Mouse (Mus musculus) bone marrow macrophage, adult 2 months (primary cell): ENCODE measurements around the gene Fndc9.

ENCODE experiments used
- CTCF ChIP-seq: IDR thresholded peaks from 2 replicates; pipeline ENCODE4 v1.5.1; 2012; ENCODE audit warnings: low read depth, mild to moderate bottlenecking, low read length, moderate library complexity
- POLR2A ChIP-seq: IDR thresholded peaks from 2 replicates; pipeline ENCODE4 v1.6.1; 2012; ENCODE audit warnings: mild to moderate bottlenecking, low read depth, low read length, borderline replicate concordance

DNA sequence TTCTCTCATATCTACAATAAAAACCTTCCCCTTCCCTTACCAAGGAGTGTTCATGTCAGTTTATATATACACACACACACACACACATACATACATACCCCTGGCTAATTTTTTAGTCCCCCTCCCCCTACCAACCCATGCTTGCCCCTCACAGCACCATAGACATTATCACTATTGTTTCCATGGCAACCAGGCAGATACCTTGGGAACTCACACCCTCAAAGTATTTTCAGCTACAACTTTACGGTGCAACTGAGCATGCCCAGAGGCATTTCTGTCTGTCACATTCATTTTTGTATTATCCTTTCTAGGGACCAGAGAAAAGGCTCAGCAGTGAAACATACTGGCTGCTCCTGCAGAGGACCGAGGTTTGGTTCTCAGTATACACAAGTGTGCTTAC is 15.1 kb upstream of the Fndc9 start:
- TF ChIP-seq POLR2A (no peak), CTCF (no peak)
